Mouse (Mus musculus) hindbrain, embryonic 11.5 days (tissue): Measurements from ENCODE around the gene Frmd4b. TPM values are rescaled to one million over a fixed set of nuclear protein-coding genes. Genes with fewer than 3 reads are reported as not detected.

Experiments used
- ATAC-seq: fragments of 200-750 bp; cut with Nextera tagmentation; 2 replicates; pipeline ENCODE4 v1.8.0; 2017; ENCODE audit warnings: mild to moderate bottlenecking, moderate TSS enrichment, moderate library complexity; ENCODE audit not compliant: low FRiP score
- DNase-seq: peaks from one replicate; pipeline ENCODE4 v3.0.0-alpha.2; 2015; ENCODE audit warnings: low spot score
- H3K27ac ChIP-seq: fragments of 300-500 bp; sonication (generic); 2 replicates; pipeline ENCODE4 v1.5.1; 2014; ENCODE audit warnings: mild to moderate bottlenecking, low read depth, low read length
- H3K27me3 ChIP-seq: fragments of 300-500 bp; sonication (generic); 2 replicates; pipeline ENCODE4 v1.6.1; 2014; ENCODE audit warnings: mild to moderate bottlenecking, low read length, moderate library complexity, mixed read lengths; ENCODE audit not compliant: control insufficient read depth, insufficient read depth
- H3K36me3 ChIP-seq: fragments of 300-500 bp; sonication (generic); 2 replicates; pipeline ENCODE4 v1.6.1; 2014; ENCODE audit warnings: mild to moderate bottlenecking, low read length, moderate library complexity, mixed read lengths; ENCODE audit not compliant: control insufficient read depth, insufficient read depth
- H3K4me1 ChIP-seq: fragments of 300-500 bp; sonication (generic); replicated peaks from 2 replicates; pipeline ENCODE4 v1.6.1; 2014; ENCODE audit warnings: low read length, mixed read lengths; ENCODE audit not compliant: control insufficient read depth, insufficient read depth
- H3K4me2 ChIP-seq: fragments of 300-500 bp; sonication (generic); replicated peaks from 2 replicates; pipeline ENCODE4 v1.6.1; 2014; ENCODE audit warnings: mild to moderate bottlenecking, low read depth, low read length
- H3K4me3 ChIP-seq: fragments of 300-500 bp; sonication (generic); 2 replicates; pipeline ENCODE4 v1.5.1; 2014; ENCODE audit warnings: low read depth, low read length
- H3K9ac ChIP-seq: fragments of 300-500 bp; sonication (generic); 2 replicates; pipeline ENCODE4 v1.6.1; 2014; ENCODE audit warnings: low read depth, low read length
- H3K9me3 ChIP-seq: fragments of 300-500 bp; sonication (generic); 2 replicates; pipeline ENCODE4 v1.6.1; 2016; ENCODE audit warnings: low read length; ENCODE audit not compliant: control insufficient read depth
- WGBS: fragments of 180-500 bp; shearing (Covaris S2); extraction: QIAGEN DNeasy Blood & Tissue Kit; methylation state at CpG from one replicate; pipeline ENCODE4 v1.1.7; 2014; 5-methylcytosine and 5-hydroxymethylcytosine counted together
- polyA plus RNA-seq: library from polyadenylated mRNA; unstranded; fragments of >200 nt; fragmentation: Nextera tagmentation; extraction: Ambion mirVana; gene quantifications from 2 replicates; pipeline ENCODE4 v1.2.1, GENCODE M21; 2014

Gene Frmd4b
- polyA plus RNA-seq, 1 experiment from 2014 or later, result 50.5 TPM

DNA sequence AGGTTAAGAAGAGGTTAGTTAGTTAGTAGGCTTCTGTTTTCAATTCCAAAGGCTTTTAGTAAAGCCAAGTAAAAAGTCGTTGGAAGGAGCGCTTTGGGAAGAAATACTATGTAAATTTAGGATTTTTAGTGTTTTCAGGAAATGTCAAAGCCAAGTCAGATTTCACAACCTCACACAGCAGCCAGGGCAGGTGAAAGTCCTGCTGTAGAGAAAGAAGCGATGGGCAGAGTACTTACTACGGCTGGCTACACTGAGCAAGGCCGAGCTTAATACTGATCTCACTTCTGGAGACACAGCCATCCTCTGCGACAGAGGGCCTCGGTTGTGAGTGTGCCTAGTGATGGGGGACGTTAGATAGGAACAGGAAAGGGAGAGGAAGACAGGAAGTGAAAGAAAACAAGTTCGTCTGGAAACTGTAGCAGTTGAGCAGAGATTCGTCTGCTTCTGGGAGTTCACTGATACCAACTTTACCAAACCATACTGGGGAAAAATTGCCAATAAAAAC is 328.0 kb downstream of the Frmd4b start:
- Histone ChIP-seq H3K27ac (no peak overlapping the region), H3K4me1 (no peaks in the 10 kb centered on the region), H3K4me2 (no peak overlapping the region), H3K9ac (no peak overlapping the region), H3K4me3 (no peak overlapping the region), H3K27me3 (no peaks in the 10 kb centered on the region), H3K9me3 (no peaks in the 10 kb centered on the region), H3K36me3 (peaks cover 2% of the 10 kb centered on the region)
- ATAC-seq, result no peak
- DNase-seq, result no peak
- 72% methylated on average over 10 of the region's 10 CpGs for WGBS

DNA sequence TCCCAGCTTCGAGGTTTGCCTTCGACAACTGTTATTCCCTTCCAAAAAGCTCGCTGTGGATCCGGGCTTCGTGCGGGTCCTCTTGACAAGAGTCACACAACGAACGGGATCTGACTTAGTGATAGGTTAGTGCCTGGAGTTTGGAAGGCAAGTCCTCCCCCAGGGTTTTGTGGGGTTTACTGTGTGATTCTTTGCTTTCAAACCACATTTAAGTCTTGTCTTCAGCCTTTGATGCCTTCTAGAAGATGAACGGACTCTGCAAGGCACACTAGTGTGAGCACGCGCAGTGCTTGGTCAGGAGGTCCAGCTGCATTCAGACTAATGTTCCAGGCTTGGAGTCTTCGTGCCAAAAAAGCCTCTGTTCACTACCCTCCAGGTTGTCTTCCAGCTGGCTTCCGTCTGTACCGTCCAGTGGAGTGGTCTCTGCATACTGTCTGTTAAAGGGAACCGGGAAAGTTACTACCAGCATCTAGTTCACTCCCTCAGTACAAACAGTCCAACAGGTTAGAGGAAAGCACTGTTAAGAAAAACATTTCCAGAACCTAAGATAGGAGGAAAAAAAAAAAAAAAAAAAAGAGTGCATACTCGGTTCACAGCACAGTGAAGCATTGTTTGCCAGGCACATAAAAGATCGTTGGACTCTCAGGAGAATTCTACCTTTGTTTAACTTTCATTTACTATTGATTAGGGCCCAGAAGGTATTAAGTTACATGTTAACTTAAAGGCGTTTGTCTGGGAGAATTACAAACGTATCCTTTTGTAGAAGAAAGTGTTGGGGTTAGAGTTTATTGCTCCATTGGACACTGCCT is 329.1 kb downstream of the Frmd4b start:
- DNase-seq (no peak), ATAC-seq (no peak)
- no peaks in the 10 kb centered on the region for H3K27me3 ChIP-seq
- peaks cover 2% of the 10 kb centered on the region; the same call in 1 of the 2 replicates for H3K36me3 ChIP-seq
- no peaks in the 10 kb centered on the region for H3K4me1 ChIP-seq
- no peaks in the 10 kb centered on the region for H3K9me3 ChIP-seq
- H3K9ac ChIP-seq, result no peak overlapping the region
- no peak overlapping the region for H3K27ac ChIP-seq
- 79% methylated on average over 19 of the region's 19 CpGs for WGBS
- no peak overlapping the region for H3K4me2 ChIP-seq
- no peak overlapping the region for H3K4me3 ChIP-seq

DNA sequence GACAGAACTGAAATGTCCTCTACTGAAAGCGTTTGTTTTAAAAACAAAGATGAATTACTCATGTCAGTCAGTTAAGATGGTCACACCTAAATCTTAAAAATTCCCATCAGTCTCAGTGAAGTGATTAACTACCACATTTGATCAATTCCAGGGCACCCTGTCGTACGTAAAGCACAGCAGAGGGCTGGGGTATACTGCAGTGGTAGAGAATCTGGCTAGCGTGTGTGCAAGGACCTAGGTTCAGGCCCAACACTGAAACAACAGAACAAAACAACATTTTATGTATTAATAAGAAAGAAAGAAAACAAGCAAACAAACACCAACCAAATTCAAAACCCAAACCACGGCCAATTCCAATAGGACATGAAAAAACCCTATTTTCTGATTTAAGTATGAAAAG is 331.0 kb downstream of the Frmd4b start:
- Histone ChIP-seq H3K9me3 (no peaks in the 10 kb centered on the region), H3K27ac (no peak overlapping the region), H3K9ac (no peak overlapping the region), H3K4me2 (no peak overlapping the region), H3K27me3 (no peaks in the 10 kb centered on the region), H3K4me3 (no peak overlapping the region), H3K36me3 (no peaks in the 10 kb centered on the region; the same call in 1 of the 2 replicates), H3K4me1 (no peaks in the 10 kb centered on the region)
- WGBS, result 94% methylated on average over 5 of the region's 5 CpGs
- ATAC-seq (no peak), DNase-seq (no peak)

DNA sequence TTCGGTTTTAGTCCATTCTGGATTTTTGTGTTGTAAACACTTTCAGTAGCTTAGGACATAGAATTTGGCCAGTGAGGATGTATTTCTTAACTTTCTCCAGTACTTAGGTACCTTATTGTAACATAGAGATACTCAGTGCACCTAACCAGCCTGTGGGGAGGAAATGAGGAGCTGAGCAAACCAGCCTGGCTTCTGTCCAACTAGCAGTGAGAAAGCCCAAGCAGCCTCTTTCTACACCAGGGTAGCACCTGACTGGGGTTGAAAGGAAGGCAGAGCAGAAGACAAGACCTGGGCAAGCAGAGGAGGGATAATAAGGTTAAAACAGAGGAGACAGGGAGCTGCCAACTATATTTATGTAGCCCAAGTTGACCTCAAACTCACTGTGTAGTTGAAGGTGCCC is 333.7 kb downstream of the Frmd4b start:
- DNase-seq, result no peak
- H3K9ac ChIP-seq, result no peak overlapping the region
- WGBS, result 97% methylated on average over 1 of the region's 1 CpGs
- no peaks in the 10 kb centered on the region; the same call in 1 of the 2 replicates for H3K36me3 ChIP-seq
- no peaks in the 10 kb centered on the region for H3K9me3 ChIP-seq
- H3K27me3 ChIP-seq, result no peaks in the 10 kb centered on the region
- ATAC-seq, result no peak
- H3K27ac ChIP-seq, result no peak overlapping the region
- no peak overlapping the region for H3K4me3 ChIP-seq
- no peak overlapping the region for H3K4me2 ChIP-seq
- H3K4me1 ChIP-seq, result no peaks in the 10 kb centered on the region

DNA sequence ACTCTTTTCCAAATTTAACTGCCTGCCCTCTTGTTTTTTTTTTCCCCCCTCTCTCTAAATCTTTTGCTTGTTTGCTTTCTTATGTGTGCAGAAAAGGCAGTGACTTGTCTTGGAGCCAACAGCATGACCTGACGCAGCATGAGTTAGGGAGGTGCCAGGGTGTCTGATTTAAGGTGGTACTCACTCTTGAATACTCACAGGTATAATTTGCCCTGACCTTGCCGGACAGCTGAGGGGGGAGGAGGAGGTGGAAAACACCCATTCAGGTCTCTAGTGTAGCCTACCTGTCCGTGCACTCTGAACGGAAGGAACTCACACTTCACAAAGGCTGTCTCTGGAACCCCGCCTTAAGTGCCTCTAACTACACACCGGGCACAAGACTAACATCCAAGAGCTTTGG is 338.5 kb downstream of the Frmd4b start:
- H3K4me1 ChIP-seq, result no peaks in the 10 kb centered on the region
- ATAC-seq, result no peak
- DNase-seq, result no peak
- H3K27me3 ChIP-seq, result no peaks in the 10 kb centered on the region
- WGBS, result 39% methylated on average over 6 of the region's 6 CpGs
- H3K4me3 ChIP-seq, result no peak overlapping the region
- H3K9me3 ChIP-seq, result no peaks in the 10 kb centered on the region
- H3K27ac ChIP-seq, result no peak overlapping the region
- no peak overlapping the region for H3K9ac ChIP-seq
- no peak overlapping the region for H3K4me2 ChIP-seq
- H3K36me3 ChIP-seq, result no peaks in the 10 kb centered on the region

DNA sequence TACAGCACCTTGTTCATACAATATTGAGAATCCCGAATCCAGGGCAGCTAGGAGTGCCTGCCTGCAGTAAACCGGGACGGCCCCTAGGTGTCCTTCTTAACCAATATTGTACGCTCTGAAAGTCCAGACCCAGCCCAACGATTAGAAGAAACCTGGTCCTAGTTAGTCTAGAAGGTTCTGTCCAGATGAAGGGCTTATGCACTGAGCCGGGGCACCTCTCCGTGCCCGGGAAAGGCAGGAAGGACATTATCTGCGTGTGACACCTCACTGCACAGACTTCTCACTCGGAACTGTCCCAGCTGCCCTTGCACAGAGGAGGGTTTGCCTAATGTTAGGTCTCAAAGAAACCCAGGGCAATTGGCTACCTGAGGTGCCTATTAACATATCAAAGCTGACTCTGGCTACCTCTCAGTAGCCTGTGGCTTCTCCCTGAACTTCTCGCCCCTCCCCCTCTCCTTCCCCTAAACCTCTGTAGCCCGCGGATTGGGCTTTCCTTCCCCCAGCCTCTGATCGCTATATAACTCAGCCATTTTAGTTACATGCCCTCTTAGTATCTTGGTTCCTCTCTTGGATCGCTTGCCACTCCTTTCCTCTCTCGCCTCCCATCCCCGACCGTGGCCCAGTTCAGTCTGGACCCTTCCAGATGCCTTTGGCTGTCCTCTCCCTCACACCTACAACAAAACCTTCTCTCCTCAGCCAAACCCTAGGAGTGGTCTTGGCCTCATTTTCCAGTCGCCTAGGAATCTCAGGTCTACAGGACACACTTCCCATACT is 339.1 kb downstream of the Frmd4b start:
- no peak overlapping the region for H3K9ac ChIP-seq
- peak overlapping the region; percentile 22; the same call in 1 of the 2 replicates for H3K4me2 ChIP-seq
- no peaks in the 10 kb centered on the region for H3K9me3 ChIP-seq
- 2% methylated on average over 19 of the region's 19 CpGs for WGBS
- H3K36me3 ChIP-seq, result no peaks in the 10 kb centered on the region
- H3K4me1 ChIP-seq, result no peaks in the 10 kb centered on the region
- no peaks in the 10 kb centered on the region for H3K27me3 ChIP-seq
- ATAC-seq (peak; percentile 65), DNase-seq (peak; percentile 80)
- H3K27ac ChIP-seq, result no peak overlapping the region
- peak overlapping the region; percentile 1; the same call in 1 of the 2 replicates for H3K4me3 ChIP-seq

DNA sequence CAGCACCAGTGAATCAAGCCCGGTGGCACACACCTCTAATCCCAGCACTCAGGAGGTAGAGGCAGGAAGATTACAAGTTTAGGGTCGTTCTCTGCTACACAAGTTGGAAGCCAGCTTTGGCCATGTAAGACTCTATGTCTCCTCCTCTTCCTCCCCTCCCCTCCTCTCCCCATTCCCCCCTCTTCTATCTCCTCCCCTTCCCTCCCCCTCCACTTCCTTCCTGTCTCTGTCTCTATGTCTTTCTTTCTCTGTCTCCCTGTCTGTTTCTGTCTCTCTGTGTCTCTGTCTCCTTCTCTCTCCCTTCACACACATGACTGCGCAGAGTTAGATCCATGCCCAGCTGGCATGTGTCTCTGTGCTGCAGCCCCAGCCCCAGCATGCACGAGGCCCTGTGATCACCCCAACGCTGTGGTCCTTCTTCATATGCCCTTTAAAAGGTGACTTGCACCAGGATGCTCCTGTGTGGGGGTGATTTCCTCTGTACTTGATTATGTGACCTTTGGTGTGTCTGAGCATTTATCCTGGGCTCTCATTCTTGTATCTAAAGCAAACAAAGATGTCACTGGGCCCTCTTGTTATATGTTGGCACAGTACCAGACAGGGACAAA is 340.3 kb downstream of the Frmd4b start:
- WGBS, result 77% methylated on average over 5 of the region's 5 CpGs
- no peak for ATAC-seq
- H3K4me2 ChIP-seq, result no peak overlapping the region
- H3K4me3 ChIP-seq, result no peak overlapping the region
- H3K36me3 ChIP-seq, result no peaks in the 10 kb centered on the region
- H3K27ac ChIP-seq, result no peak overlapping the region
- DNase-seq, result no peak
- H3K9ac ChIP-seq, result no peak overlapping the region
- H3K9me3 ChIP-seq, result no peaks in the 10 kb centered on the region
- H3K4me1 ChIP-seq, result no peaks in the 10 kb centered on the region
- H3K27me3 ChIP-seq, result no peaks in the 10 kb centered on the region

DNA sequence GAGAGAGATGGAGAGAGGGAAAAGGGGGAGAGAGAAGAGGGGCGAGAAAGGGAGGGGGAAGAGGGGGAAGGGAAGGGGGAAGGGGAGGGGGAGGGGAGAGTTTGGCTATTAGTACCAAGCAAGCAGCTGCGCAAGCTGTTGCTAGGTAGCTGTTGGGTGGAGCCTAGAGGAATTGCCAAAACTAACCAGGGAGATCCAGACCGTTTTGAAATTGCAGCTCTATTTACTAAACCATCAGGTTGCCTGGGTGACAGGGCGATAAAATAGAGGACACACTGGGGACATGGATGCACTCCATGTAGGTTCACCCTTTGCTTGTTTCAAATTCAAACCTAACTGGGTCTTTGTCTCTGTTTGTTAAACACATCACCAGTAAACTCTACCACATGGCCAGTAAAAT is 341.0 kb downstream of the Frmd4b start:
- H3K4me2 ChIP-seq, result no peak overlapping the region
- DNase-seq, result peak; percentile 22

More for the DNA sequence above, 341.0 kb downstream of the Frmd4b start:
- H3K27ac ChIP-seq, result no peak overlapping the region
- H3K4me3 ChIP-seq, result no peak overlapping the region
- no peaks in the 10 kb centered on the region for H3K4me1 ChIP-seq
- H3K27me3 ChIP-seq, result no peaks in the 10 kb centered on the region
- H3K9me3 ChIP-seq, result no peaks in the 10 kb centered on the region
- H3K9ac ChIP-seq, result no peak overlapping the region
- WGBS, result 36% methylated on average over 3 of the region's 4 CpGs
- H3K36me3 ChIP-seq, result no peaks in the 10 kb centered on the region
- no peak for ATAC-seq
